Mouse (Mus musculus) gastrocnemius, postnatal 10 days (tissue): Measurements from ENCODE around the gene Trim80. TPM values are rescaled to one million over a fixed set of nuclear protein-coding genes. Genes with fewer than 3 reads are reported as not detected.

ENCODE experiments used
- DNase-seq: peaks from one replicate; pipeline ENCODE4 v3.0.0; 2021; ENCODE audit warnings: mixed read lengths
- long read RNA-seq, 2 experiments: library from polyadenylated mRNA; stranded (forward); transcript quantifications; one replicate each; pipeline ENCODE4 v2.0.0; 2021
- total RNA-seq, 2 experiments: library from RNA; stranded (reverse); gene quantifications; 2 replicates each; pipeline ENCODE4 v1.2.3; 2021

Trim80 gene
- not detected for total RNA-seq
- long read RNA-seq, experiment 1, result 0 reads
- long read RNA-seq, experiment 2, result 0 reads

DNA sequence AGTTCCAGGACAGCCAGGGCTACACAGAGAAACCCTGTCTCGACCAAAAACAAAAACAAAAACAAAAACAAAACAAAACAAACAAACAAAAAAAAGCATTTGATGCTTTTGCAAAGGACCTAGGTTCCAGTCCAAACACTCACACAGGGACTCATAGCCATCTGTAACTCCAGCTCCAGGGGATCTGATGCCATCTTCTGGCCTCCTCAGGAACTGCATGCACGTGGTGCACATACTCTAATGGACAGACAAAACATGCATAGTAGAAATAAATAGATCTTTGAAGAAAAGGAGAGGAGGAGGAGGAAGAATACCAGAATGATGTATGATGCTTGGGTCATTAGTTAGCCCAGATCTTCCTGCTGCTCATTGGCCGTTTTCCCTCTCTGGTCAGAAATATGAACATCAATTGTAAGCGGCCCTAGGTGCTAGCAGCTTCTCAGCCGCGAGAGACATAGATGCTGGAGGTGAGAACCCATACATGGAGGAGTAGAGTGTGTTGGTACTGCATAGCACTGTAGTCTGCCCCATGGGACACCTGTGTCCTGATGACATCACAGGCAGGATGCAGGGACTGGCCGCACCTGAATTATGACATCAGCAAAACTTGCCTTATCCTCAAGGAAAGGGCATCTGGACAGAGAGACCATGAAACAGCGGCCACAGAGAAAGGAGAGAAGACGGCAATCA lies at the start of gene Trim80:
TSS of gene Trim80 (plus strand) at position 640 of the 690 bp plus-strand sequence.
- no peak for DNase-seq

- DNase-seq, result no peak
These were observed 49.0 kb upstream of the Trim80 start for GRCm38 (mm10) chr11:115391358-115391757.

GRCm38 (mm10) chr11:115393721-115394325 lies 46.5 kb upstream of the Trim80 start:
- DNase-seq, result no peak

DNA sequence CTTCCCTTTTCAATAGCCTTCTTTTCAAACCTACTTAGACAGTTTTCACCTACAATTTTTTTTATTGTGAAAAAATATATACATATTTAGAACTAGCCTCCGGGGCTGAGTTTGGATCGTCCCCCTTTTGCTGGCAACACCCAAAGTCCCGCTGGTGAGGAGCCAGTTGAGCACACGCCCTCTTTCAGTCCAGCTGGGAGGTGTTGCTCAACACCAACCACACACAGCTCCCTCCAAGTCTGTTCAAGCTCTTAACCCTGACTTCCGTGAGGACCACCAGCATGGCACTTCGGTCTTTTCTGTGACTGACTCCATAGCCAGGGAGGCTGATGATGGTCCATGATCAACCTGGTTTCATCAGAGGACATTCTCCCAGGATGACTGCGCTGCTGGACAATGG lies 42.3 kb upstream of the Trim80 start:
- no peak for DNase-seq

DNA sequence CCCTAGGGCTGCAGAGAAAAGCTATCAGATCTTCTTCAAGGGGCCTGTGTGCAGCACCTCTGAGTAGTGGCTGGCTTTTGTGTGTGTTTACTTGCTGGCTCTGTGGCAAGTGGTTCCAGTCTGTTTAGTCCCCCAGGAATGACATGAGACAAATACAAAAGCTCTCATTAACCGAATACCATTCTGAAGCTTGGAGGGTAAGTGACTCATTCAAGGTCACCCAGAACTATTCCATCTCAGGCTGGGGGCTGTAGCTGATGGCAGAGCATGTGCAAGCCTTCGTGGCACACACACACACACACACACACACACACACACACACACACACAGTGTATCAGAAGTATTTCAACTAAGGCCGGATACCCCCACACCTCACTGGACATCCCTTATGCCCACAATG lies 40.2 kb upstream of the Trim80 start:
- DNase-seq, result no peak

GRCm38 (mm10) chr11:115400630-115401391 lies 39.5 kb upstream of the Trim80 start:
- no peak for DNase-seq

GRCm38 (mm10) chr11:115403338-115404124 lies 36.8 kb upstream of the Trim80 start, which contains the start of gene Mrpl58:
Mrpl58 (plus strand) TSS chr11:115403752.
- DNase-seq, result peak; percentile 88

DNA sequence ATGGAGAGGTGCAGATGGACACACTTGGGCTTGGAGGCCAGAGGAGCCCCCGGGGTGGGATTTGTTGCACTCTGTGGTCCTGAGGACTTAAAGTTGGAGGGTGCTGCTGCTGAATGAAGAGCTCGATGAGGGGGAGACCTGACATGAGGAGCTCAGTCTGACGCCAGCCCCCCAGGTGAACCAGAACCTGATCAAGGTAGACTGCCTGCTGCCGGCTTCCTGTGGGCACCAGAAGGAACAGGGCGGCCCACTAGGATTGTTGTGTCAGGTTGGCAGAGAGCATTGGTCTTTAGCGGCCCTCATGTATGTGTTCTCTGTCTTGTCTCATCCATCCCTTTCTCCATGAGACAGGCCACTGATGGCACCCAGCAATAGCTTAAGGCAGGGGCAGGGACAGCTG lies 34.6 kb upstream of the Trim80 start:
- DNase-seq, result no peak

GRCm38 (mm10) chr11:115406858-115407401 lies 33.4 kb upstream of the Trim80 start:
- DNase-seq, result no peak

DNA sequence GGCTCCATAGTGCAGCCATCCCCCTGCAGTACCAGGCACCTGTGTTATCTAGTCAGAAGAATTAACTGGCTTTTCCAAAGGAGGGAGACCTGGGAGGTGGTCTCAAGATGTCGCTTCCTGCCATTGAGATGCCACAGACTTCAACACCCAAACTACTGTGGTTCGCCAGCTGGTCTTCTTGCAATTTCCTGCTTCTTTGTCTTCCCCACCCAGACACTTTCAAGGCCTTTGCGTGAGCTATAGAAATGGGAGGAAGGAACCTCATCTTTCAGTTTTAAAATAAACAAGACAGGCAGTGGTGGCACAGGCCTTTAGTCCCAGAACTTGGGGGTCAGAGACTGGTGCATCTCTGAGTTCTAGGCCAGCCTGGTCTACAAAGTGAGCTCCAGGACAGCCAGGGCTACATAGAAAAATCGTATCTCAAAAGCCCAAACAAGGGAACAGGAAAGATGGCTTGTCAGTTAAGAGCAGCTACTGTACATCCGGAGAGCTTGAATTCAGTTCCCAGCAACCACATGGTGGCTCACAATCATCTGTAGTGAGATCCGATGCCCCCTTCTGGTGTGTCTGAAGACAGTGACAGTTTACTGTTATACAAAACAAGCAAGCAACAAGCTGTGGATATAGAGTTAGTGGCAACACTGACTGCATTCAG lies 32.0 kb upstream of the Trim80 start:
- no peak for DNase-seq

DNA sequence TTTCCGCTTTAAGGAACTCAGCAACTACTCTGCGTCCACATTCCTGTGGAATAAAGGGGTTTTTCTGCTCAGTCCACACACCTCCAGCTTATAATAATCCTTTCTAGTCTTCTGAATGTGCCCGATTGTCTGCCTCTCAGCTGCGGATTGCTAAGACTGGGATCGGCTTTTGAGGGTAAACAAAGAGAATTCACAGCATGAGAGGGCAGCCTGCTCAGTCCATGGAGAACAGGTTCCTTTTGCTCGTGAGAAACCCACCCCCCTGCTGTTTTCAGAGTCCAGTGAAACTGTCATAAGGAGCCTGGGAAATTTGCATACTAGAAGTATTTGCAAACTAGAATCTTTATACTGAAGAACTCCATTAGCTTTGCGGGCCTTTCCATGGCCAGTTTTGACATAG lies 30.8 kb upstream of the Trim80 start:
- no peak for DNase-seq

GRCm38 (mm10) chr11:115419531-115420237 lies 20.7 kb upstream of the Trim80 start, which contains the start of the genes Atp5h and Kctd2:
Atp5h (minus strand) TSS chr11:115419962.
Kctd2 (plus strand) TSS chr11:115420128.
- DNase-seq, result peak; percentile 93

DNA sequence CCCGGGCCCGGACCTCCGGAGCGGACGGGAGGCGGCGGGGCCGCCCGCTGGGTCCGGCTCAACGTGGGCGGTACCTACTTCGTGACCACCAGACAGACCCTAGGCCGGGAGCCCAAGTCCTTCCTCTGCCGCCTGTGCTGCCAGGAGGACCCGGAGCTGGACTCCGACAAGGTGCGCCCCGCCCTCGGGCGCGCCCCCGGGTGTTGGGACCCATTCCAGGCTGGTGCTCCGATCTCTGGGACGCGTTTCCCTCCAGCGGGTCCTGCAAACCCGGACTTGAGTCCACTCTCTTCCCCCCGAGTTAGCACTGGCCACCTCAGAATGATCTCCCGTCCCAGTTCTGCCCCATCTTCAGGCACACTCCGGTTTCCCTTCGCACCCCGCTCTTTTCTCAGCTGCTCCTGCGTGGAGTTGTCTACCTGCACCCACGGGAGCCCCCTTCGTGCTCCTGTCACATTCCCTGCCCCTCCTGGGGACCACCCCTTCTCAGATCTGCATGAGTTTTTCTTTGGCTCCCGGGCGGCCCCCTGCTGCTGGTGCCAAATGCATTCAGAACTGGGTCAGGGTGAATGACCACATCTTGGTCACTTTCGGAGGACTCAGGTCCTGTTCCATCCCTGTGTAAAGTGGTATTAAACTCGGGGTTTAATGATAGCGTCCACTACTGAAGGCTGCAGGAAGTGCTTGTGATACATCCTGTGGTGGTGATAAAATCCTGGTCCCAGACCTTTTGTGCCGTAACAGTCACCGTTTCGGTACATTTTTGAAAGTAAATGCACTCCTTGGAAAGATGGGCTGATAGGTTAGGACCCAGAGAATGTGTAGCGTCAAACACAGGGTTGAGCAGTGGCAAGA lies 19.8 kb upstream of the Trim80 start:
- peak; percentile 64 for DNase-seq

GRCm38 (mm10) chr11:115421328-115421727 lies 19.0 kb upstream of the Trim80 start:
- no peak for DNase-seq

GRCm38 (mm10) chr11:115421972-115422371 lies 18.4 kb upstream of the Trim80 start:
- DNase-seq, result no peak

GRCm38 (mm10) chr11:115423091-115423490 lies 17.3 kb upstream of the Trim80 start:
- no peak for DNase-seq

- no peak for DNase-seq
These were observed 15.7 kb upstream of the Trim80 start for GRCm38 (mm10) chr11:115424666-115425065.

DNA sequence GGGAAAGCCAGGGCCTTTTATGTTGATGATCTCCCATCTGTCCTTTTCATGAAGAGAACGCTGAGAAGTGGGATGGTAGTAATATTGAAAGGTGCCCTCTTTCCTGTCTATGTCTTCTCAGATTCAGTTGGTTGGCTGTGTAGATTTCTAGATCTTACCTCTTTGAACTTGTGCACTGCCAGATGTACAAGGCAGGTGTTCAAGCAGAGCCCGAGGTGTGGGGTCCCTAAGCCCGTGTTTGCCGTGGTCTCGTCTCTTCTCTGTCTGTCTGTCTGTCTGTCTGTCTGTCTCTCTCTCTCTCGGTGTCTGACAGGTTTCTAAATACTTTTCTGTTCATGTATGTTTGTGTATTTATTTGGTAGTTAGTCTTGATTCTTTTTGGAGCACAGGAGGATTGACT lies 14.7 kb upstream of the Trim80 start:
- DNase-seq, result no peak

DNA sequence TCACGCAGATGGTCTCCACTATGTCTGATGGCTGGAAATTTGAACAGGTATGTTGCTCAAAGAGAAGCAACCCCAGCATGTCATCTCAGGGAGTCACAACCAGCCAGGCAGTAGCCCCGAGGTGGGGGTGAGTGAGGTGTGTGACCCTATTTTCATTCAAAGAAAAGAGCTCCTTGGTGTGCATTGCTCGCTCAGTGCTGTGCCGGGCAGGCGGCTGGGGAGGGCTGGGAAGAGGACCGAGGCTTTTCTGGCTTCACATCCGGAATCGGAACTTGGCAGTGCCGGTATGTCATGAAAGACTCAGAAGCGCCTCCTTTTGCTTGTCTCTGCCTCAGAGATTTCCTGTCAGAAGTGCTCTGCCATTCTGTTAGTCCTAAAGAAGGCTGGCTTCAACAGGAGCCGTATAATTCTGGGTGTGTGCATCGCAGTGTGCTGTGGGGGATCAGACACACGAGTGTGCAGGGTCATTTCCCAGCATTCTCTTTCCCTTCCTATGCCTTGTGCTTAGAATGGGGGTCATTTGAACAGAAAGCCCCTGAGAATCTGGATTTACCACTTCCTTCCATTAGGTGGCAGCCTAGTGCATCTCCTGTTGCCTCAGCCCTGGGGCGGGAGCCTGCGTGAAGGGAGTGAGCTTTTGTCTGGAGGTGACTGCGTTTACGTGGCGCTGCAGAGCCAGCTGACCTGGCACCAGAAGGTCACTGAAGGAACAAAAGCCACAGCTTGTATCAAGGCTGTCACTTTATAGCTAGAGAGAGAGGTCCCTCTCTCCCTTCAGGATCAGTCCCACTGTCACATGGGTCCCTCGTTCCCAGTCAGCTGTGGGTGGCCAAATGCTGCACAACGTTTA lies 12.6 kb upstream of the Trim80 start:
- peak; percentile 62 for DNase-seq
